Mouse (Mus musculus) lung, postnatal 4 days (tissue): Measurements from ENCODE around the gene Gng8.
A peak's percentile ranks its signal among the peaks of the same experiment; 100 is the strongest.

Source experiments
- DNase-seq, 2 experiments: peaks; one replicate each; pipeline ENCODE4 v3.0.0; 2021

Gng8 gene

GRCm38 (mm10) chr7:16924037-16924834 lies 32.6 kb downstream of the Gng8 start, which contains the start of gene Calm3:
Gene Calm3 (minus strand): TSS chr7:16924114.
- DNase-seq = peak; percentile 100

DNA sequence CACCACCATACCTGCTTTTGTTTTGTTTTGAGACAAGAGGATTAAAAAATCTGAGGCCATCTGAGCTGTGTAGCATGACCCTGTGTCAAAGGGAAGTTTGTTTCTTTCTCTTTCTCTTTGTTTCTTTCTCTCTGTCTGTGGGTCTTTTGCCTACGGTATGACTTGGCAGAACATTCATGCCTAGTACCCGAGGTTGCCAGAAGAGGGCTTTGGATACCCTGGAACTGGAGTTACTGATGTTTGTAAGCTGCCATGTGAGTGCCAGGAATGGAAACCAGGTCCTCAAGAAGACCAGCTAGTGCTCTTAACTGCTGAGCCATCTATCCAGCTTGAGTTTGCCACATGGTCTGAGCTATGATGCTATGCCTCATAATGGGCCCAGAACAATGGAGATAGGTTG lies 36.8 kb downstream of the Gng8 start:
- no peak for DNase-seq

DNA sequence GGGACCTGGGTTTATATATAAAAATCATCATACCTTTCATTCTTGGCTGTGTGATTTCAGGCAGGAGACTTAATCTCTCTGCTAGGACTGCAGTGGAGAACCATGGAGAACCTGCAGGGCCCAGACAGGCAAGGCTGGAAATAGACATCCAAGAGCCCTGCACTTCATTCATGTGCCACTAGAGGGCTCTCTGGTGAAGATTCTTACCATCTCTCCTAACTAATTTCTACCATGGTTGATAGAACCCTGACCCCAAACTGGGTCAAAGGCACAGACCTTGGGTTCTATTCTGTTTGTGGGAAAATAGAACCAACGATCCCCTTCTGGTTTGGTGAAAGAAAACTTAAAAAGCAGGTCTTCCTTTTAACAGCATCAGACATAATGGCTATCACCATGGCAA lies 39.3 kb downstream of the Gng8 start:
- DNase-seq = peak in 1 of 2 experiments; percentile 75

DNA sequence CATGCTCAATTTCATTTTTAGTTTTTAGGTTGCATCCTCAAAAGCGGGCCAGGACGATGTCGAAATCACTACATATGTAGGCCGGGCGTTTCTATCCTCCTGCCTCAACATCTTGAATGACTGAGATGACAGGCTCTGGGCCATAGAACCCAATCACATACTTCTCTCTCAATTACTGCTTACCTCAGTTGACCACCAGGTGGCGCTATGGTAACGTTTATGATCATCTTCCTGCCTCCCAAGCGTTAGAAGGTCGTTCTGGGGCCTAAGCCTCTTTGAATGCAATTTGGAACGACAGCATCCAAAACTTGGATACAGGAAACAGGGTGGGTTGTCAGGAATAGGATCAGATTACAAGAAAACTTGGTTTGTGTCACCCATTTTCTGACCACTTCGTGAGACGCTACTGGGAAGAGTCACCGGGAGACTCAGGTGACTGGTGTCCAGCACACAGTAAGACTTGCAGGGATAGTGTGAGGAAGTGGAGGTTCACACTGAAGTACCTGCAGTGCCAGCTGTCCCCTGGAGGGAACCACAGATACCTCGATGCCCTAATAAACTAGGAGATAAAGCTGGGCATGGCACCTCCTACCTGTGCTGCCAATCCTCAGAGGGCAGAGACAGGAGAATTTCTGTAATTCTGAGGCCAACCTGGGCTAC lies 40.5 kb downstream of the Gng8 start:
- peak; percentile 42 to 87 for DNase-seq

DNA sequence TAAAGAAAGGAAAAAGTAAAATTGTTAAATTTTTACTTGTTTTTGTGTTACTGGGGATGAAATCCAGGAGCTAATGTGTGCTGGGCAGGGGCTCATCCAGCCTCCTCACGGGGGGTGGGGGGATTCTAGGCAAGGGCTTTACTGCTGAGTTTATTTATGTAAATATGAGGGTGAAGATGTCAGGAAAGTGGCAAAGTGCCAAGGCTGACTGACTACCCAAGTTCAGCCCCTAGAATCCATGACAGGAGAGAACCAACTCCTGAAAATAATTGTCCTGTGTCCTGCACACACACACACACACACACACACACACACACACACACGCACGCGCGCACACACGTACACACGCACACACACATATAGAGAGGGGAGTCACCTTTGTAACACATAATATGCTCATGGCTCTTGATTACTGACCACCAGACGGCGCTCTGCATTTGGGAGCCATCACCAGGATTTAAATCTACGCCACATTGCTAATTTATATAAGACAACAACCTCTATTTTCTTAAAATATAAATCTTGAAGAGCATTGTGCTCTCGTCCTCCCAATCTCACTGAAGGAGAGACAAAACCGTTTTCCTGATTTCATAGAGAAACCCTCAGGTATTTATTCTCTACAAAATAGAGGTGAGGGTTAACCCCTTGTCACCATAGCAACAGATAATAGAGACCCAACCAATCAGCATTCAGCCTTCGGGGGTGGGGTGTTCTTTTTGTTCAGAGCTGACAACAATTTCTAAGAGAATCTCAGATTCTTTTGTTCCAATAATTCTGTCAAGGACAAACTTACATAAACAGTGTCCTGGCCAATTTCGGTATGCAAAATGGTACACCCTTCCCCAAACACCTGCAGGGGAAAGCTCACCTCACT lies 41.4 kb downstream of the Gng8 start:
- DNase-seq = peak in 1 of 2 experiments; percentile 60

- no peak for DNase-seq
Observed at GRCm38 (mm10) chr7:16937312-16937711, 45.7 kb downstream of the Gng8 start.

DNA sequence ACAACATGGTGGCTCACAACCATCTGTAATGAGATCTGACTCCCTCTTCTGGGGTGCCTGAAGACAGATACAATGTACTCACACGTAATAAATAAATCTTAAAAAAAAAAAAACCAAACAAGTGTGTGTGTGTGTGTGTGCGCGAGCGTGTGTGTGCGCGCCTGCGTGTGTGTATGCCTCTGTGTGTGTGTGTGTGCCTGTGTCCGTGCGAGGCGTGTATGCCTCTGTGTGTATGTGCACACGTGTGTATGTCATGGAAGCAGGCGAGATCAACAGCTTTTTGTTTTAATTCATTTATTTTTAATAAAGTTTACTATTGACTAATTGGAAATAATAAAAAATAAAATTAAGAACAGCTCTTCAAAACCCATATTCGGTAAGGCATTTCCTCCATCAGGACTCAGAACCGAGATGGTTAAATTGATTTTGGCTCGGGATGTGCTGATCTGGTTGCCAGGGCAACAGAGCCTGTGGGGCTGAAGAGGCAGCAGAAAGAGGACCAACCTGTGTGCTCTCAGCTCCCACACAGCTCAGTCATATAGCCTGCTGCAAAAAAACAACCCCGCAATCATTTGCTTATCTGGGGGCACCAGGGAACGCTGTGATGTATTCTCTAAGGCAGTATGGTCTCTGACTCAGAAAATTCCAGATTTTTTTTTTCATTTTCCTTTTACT lies 46.7 kb downstream of the Gng8 start:
- no peak for DNase-seq

- DNase-seq = peak in 1 of 2 experiments; percentile 38
Observed at GRCm38 (mm10) chr7:16940292-16940691, 48.7 kb downstream of the Gng8 start.

GRCm38 (mm10) chr7:16942861-16943260 lies 51.3 kb downstream of the Gng8 start:
- DNase-seq = no peak

DNA sequence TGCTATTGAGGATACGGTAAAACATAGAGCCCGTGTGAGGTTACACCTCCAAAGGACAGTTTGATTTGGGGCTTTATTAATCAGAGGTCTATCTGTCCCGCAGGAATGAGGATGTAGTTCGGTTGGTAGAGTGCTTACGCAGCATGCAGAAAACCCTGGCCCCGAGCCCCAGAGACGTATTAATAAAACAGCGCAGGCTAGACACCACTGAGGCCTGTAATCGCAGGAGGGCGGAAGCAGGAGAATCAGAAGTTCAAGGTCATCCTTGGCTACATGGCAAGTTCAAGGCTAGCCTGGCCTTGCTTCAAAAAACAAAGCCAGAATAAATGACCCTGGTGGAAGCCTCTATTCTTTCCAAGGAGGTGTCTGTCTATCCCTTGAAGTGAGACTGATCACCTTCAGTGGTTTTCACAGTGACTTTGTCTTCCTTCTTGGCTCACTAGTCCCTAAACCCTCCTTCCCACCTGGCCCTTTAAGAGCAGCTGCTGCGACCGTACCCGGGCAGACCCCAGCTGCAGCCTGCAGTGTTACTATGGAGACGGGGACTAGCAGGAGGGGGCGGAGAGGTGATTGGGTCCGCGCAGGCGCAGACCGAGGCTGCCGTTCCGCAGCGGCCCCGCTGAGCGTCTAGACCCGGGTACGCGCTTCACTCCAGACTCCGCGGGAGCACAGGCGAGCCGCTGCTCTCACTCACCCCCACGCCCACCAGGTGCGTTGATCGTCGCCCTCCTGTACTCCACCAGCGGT lies 52.6 kb downstream of the Gng8 start, which contains the start of gene Pnmal2:
Gene Pnmal2, plus strand, starts transcription at position 622 of the 747 bp plus-strand sequence.
- DNase-seq = peak; percentile 79 to 90

GRCm38 (mm10) chr7:16944808-16945315 lies 53.3 kb downstream of the Gng8 start:
- DNase-seq = no peak
